Mouse (Mus musculus): ENCODE results near the gene Nav2.
A peak's percentile ranks its signal among the peaks of the same experiment; 100 is the strongest.

Gene Nav2

GRCm38 (mm10) chr7:48888751-48889150 lies 19.8 kb upstream of the Nav2 start:
- peak; percentile 23 for DNase-seq (ENCODE audit: low spot score)

DNA sequence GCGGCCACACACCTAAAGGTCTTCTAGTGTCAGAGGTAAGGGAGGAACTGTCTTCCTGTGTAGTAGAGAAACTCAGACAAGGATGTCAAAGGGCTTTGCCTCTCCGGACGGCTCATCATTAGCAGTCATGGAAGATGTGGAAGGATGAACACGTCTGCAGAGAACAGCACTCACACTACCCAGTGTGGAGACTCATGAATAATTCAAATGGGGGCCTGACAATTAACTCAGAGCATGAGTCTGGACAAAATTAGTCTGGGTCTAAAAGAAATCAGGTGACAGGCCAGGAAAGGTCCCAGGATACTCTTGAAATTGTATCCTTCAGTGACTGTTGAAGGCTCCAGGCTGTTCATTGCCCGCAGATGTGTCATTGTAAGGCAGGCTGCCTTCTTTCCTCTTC lies 17.5 kb upstream of the Nav2 start:
- no peak for DNase-seq (ENCODE audit: low spot score)

- DNase-seq (ENCODE audit: low spot score): no peak
These were observed 15.4 kb upstream of the Nav2 start for GRCm38 (mm10) chr7:48893093-48893492.

GRCm38 (mm10) chr7:48894152-48894551 lies 14.4 kb upstream of the Nav2 start:
- DNase-seq (ENCODE audit: low spot score): peak; percentile 74

DNA sequence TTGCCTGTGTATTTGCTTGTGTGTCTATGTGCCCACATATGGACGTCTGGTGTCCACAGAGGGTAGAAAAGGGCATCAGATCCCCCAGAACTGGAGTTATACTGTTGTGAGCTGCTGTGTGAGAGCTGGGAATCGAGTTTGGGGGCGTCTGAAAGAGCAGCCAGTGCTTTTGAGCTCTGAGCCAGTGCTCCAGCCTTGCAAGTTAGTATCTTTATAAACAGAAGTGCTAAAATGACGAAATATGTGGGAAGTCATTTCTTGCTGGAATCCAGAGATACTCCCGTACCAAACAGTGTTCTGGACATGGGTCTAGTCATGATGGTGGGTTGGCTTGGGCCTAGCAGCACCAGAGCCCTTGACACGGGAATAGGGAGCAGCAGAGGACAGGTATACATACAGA lies 13.8 kb upstream of the Nav2 start:
- no peak for DNase-seq (ENCODE audit: low spot score)

DNA sequence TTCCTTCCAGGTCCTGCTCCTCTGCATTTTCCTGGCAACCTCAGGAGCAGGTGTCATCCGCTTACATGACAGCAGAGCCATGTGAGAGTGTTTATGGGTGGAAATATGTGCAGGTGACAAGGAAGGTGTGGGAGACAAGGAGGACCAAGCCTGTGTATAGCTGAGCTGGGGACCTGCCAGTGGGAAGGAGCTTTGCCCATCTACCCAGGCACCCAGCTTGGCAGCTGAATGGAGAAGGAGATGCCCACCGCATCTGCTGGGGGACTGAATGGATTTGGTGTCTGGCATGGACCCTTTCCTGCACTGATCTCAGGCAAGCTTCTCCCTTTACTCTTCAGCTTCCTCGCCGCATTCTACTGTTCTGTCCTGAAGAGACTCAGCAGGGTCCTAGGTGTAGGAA lies 13.0 kb upstream of the Nav2 start:
- no peak for DNase-seq (ENCODE audit: low spot score)

- no peak for DNase-seq (ENCODE audit: low spot score)
These were observed 12.5 kb upstream of the Nav2 start for GRCm38 (mm10) chr7:48896051-48896450.

GRCm38 (mm10) chr7:48897539-48898163 lies 10.9 kb upstream of the Nav2 start:
- no peak for DNase-seq (ENCODE audit: low spot score)

DNA sequence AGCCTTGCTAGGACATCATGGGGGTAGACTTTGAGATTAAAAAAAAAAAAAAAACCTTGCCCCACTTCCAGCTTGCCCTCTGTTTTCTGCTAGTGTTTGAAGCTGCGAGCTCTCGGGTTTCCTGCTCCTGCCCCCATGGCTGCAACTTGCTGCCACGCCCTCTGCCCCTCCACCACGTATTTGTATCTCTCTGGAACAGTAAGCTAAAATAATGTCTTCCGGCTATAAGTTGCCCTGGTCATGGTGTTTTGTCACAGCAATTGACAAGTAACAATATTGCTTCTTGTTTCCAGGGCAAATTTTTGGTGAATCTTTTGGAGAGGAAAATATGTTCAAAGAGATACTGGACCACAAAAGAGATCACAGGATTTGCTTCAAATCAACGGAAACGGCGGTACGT lies 10.1 kb upstream of the Nav2 start:
- DNase-seq (ENCODE audit: low spot score): no peak

GRCm38 (mm10) chr7:48900408-48901167 lies 7.9 kb upstream of the Nav2 start:
- DNase-seq (ENCODE audit: low spot score): no peak

DNA sequence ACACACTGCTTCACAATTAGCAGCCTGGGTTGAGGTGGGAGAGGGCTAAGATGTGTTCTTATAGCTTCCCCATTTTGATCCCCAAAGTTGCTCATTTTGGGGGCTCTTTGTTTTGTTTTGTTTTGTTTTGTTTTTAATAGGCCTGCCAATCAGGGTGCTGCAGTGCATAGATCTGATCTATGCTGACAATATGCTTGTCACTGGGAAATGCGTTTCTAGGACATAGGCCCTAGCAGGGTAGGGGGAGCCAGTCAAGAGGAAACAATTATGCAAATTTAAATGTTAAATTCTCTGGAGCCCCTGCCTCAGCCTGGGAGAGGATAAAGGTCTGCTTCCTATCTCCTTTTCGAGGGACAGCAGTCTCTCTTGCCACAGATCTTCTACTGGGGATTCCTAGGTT lies 6.1 kb upstream of the Nav2 start:
- no peak for DNase-seq (ENCODE audit: low spot score)

GRCm38 (mm10) chr7:48909342-48909671 lies 791 bp downstream of the Nav2 start:
- no peak for DNase-seq (ENCODE audit: low spot score)

- DNase-seq (ENCODE audit: low spot score): no peak
These were observed 1.8 kb downstream of the Nav2 start for GRCm38 (mm10) chr7:48910282-48910681.

DNA sequence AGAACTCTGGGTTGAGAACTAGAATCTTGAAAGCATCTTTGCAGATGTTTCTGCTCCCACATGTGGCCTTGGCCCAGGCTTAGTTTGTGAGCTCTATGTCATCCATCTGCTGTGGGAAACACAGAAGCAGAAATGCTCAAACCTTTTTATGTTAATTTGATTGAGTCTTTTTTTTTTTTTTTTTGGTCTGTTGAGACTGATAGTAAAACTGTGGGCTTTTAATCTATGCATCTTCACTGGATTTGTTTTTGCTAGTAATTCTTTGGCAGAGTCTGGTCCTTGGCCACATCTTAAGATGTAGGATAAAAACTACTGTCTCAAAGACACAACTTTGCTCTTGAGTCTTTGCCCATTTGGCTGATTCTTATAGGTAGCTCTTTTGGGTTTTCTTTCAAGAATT lies 2.6 kb downstream of the Nav2 start:
- no peak for DNase-seq (ENCODE audit: low spot score)

DNA sequence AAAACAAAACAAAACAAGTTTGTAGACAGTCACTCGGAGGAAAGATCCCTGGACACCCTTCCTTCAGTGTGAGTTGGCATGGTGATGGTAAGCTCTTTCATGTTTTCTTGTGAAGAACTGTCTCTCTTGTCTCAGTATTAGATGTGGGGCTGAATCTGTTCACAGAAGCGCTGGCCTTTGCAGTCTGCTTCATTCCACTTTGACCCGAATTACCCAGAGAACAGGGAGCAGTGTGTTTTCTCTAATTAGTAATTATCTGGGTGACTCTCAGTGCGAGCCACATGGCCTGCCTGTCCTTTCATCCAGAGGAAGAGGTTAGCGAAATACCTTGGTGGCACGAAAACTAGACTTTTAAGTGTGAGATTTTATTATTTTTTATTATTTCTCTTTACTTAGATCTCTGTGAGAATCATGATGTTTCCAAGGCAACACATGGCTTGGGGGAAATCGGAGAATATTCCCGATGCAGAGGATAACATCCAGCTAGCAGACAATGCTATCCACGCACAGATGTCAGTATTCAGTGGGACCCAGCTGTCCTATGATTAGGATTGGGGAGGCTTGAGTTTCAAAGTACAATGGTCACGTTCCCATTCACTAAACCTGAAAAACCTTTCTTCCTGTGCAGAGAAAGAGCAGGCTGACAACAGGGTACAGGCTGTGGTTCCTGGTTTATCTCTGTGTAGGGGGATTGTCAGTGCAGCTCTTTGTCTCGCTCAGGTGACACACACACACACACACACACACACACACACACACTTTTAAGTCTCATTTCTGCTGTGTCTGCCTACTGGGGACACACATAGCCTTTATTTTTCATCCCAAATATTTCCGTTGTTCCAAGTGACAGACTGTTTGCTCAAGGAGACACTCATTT lies 6.4 kb downstream of the Nav2 start:
- no peak for DNase-seq (ENCODE audit: low spot score)

- DNase-seq (ENCODE audit: low spot score): no peak
These were observed 8.9 kb downstream of the Nav2 start for GRCm38 (mm10) chr7:48917463-48917862.

GRCm38 (mm10) chr7:48917988-48918387 lies 9.5 kb downstream of the Nav2 start:
- DNase-seq (ENCODE audit: low spot score): no peak

- no peak for DNase-seq (ENCODE audit: low spot score)
These were observed 9.9 kb downstream of the Nav2 start for GRCm38 (mm10) chr7:48918389-48918788.

DNA sequence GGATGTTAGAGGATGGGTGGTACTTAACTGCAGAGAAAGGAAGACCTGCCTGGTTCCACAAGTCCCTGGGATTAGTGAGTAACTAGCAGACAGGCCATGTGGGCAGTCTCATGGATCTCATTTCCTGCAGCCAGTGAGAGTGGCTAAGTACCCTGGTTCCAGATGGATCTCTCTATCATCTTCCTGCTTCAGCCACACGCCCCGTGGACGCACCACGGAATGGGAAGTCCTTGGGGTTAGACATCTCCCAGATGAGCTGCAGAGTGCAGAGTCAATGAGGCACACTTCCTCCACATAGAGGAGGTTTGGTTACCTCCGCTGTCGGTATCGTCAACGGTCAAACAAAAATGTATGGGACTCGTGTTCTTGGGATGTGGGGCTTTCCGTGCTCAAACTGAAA lies 15.1 kb downstream of the Nav2 start:
- DNase-seq (ENCODE audit: low spot score): no peak

- DNase-seq (ENCODE audit: low spot score): no peak
These were observed 16.7 kb downstream of the Nav2 start for GRCm38 (mm10) chr7:48925214-48925613.

GRCm38 (mm10) chr7:48928364-48928763 lies 19.8 kb downstream of the Nav2 start:
- DNase-seq (ENCODE audit: low spot score): peak; percentile 85

GRCm38 (mm10) chr7:48930399-48930798 lies 21.9 kb downstream of the Nav2 start:
- DNase-seq (ENCODE audit: low spot score): peak; percentile 46

DNA sequence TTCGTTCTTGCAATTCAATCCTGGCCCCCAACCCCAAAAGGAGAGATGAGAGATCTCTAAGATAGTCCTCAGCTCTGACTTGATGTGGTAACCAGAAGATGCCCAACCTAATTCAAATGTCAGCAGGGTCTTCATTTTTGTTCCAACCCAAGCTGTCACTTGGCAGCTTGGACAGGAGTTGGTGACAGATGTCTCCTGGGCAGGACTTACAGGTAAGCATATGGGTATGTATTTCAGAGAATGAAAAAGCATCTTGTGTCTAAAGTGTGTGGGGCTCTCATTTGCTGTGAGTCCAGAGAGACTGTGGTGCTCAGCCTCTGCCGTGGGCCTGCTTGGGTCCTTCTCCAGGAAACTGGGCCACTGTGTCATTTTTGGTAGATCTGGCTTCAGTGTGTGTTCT lies 23.6 kb downstream of the Nav2 start:
- no peak for DNase-seq (ENCODE audit: low spot score)
